Mouse (Mus musculus) G1E (cell line): Measurements from ENCODE around the gene Urb1.

Experiments used
- CTCF ChIP-seq: IDR thresholded peaks from 2 replicates; pipeline ENCODE4 v1.5.1; 2012; ENCODE audit warnings: low read depth, low read length, inconsistent platforms, mixed read lengths
- GATA1 ChIP-seq: IDR thresholded peaks from 2 replicates; pipeline ENCODE4 v1.6.1; 2012; ENCODE audit warnings: borderline replicate concordance, low read length, inconsistent platforms, mixed read lengths
- GATA2 ChIP-seq: IDR thresholded peaks from 2 replicates; pipeline ENCODE4 v1.6.1; 2012; ENCODE audit warnings: low read depth, low read length, inconsistent platforms, borderline replicate concordance
- POLR2AphosphoS5 ChIP-seq: IDR thresholded peaks from 2 replicates; pipeline ENCODE4 v1.6.1; 2012; ENCODE audit warnings: low read depth, low read length, inconsistent platforms; ENCODE audit not compliant: insufficient replicate concordance
- TAL1 ChIP-seq: conservative IDR thresholded peaks from 2 replicates; pipeline ENCODE4 v1.6.1; 2012; ENCODE audit warnings: low read depth, low read length, inconsistent platforms, mixed read lengths

DNA sequence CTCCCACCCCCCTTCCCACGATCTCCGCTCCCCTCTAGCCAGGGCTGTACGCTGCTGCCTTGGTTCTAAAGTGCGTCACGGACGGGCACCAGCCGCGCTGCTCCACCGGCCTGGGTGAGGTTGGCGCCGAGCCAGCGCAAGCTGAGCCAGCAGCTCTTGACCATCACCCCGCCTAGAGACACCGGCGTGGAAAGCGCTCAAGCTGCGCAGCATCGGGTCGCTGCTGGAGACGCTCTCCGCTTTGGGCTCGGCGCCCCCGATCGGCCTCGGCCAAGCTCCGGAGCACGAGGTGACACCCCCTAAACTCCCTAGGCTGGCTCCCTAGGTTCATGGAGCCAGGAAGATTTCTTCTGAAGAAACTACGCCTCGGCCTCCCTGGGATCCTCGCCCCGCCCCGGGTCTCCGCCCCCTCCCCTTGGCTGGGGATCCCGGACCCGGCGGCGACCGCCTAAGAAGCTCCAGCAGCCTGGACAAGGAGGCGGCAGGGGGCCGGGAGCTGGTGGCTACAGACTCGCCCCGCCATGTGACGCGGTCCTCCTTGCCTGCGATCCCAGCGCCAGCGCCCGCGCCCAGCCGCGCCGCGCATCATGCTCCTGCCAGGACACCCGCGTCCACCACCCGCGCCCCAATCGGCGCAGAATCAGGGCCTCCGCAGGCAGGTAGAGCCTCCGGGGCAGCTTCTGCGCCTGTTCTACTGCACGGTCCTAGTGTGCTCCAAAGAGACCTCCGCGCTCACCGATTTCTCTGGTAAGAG is 20.6 kb upstream of the Urb1 start:
- TF ChIP-seq CTCF (no peak), GATA2 (no peak), GATA1 (no peak), TAL1 (no peak), POLR2AphosphoS5 (no peak)
